Mouse (Mus musculus) CH12.LX (cell line): ENCODE data around the gene Eea1. TPM values are rescaled to one million over a fixed set of nuclear protein-coding genes. Genes with fewer than 3 reads are reported as not detected.

Source experiments
- DNase-seq: peaks from one replicate; pipeline ENCODE4 v3.0.0-alpha.2; 2013; ENCODE audit errors: extremely low read depth
- H3K27ac ChIP-seq: 2 replicates; pipeline ENCODE4 v1.5.1; 2012; ENCODE audit warnings: low read depth, mild to moderate bottlenecking, control low read depth, moderate library complexity; ENCODE audit not compliant: insufficient read depth
- H3K27me3 ChIP-seq: replicated peaks from 2 replicates; pipeline ENCODE3; 2012; ENCODE audit warnings: inconsistent platforms
- H3K36me3 ChIP-seq, 2 experiments: replicated peaks in 1 of 2; 2 replicates each; pipeline versions ENCODE3 to v1.6.1; 2012; ENCODE audit warnings: inconsistent platforms in 1 of 2, low read length in 1 of 2, mild to moderate bottlenecking in 1 of 2, mixed read lengths in 1 of 2, moderate library complexity in 1 of 2; ENCODE audit not compliant: control insufficient read depth in 1 of 2, insufficient read depth in 1 of 2
- H3K4me1 ChIP-seq, 2 experiments: 2 replicates each; pipeline ENCODE4 v1.6.1; 2012; ENCODE audit warnings: inconsistent platforms in 1 of 2, moderate library complexity in 1 of 2; ENCODE audit not compliant: insufficient read depth in 2 of 2, control insufficient read depth in 1 of 2
- H3K4me2 ChIP-seq: 2 replicates; pipeline ENCODE4 v1.6.1; 2012; ENCODE audit warnings: low read depth, mild to moderate bottlenecking, control low read depth; ENCODE audit not compliant: poor library complexity, insufficient read depth, severe bottlenecking
- H3K4me3 ChIP-seq, 3 experiments: fragments of 150-350 bp in 1 of 3; sonication (generic) in 1 of 3; replicated peaks in 1 of 3; 2 replicates each; pipeline versions ENCODE3 to v1.5.1; 2011 to 2012; ENCODE audit warnings: low read depth in 2 of 3, low read length in 2 of 3, mild to moderate bottlenecking in 2 of 3, moderate library complexity in 2 of 3, control low read depth in 1 of 3, improper control_type of control experiment in 1 of 3, inconsistent platforms in 1 of 3, mixed read lengths in 1 of 3; ENCODE audit not compliant: poor library complexity in 1 of 3
- H3K79me2 ChIP-seq: replicated peaks from 2 replicates; pipeline ENCODE4 v1.6.1; 2012; ENCODE audit warnings: mild to moderate bottlenecking, moderate library complexity; ENCODE audit not compliant: control insufficient read depth, poor library complexity, insufficient read depth, severe bottlenecking; ENCODE audit errors: extremely low read depth
- H3K9ac ChIP-seq: 2 replicates; pipeline ENCODE4 v1.6.1; 2012; ENCODE audit warnings: low read depth, mild to moderate bottlenecking, control low read depth, moderate library complexity; ENCODE audit not compliant: insufficient read depth
- H3K9me3 ChIP-seq: replicated peaks from 2 replicates; pipeline ENCODE3; 2012; ENCODE audit warnings: low read length, inconsistent platforms, mixed read lengths
- BHLHE40 ChIP-seq: IDR thresholded peaks from 2 replicates; pipeline ENCODE4 v1.6.1; 2011; ENCODE audit warnings: mild to moderate bottlenecking, low read depth, low read length, improper control_type of control experiment
- CHD2 ChIP-seq: IDR thresholded peaks from 2 replicates; pipeline ENCODE4 v1.6.1; 2011; ENCODE audit warnings: low read length, improper control_type of control experiment
- CTCF ChIP-seq, 2 experiments: IDR thresholded peaks in 1 of 2; conservative IDR thresholded peaks in 1 of 2; 2 replicates each; pipeline ENCODE4 v1.5.1; 2011 to 2012; ENCODE audit warnings: low read depth in 2 of 2, low read length in 2 of 2, improper control_type of control experiment in 1 of 2, inconsistent platforms in 1 of 2, mild to moderate bottlenecking in 1 of 2, moderate library complexity in 1 of 2
- E2F4 ChIP-seq: IDR thresholded peaks from 2 replicates; pipeline ENCODE4 v1.6.1; 2011; ENCODE audit warnings: low read depth, low read length, improper control_type of control experiment; ENCODE audit not compliant: insufficient replicate concordance
- ELF1 ChIP-seq: IDR thresholded peaks from 2 replicates; pipeline ENCODE4 v1.6.1; 2014; ENCODE audit warnings: low read depth, mild to moderate bottlenecking, inconsistent platforms, low read length, improper control_type of control experiment
- EP300 ChIP-seq: IDR thresholded peaks from 2 replicates; pipeline ENCODE4 v1.6.1; 2011; ENCODE audit warnings: low read length, improper control_type of control experiment
- ETS1 ChIP-seq: conservative IDR thresholded peaks from 2 replicates; pipeline ENCODE4 v1.6.1; 2012; ENCODE audit warnings: low read depth, mild to moderate bottlenecking, inconsistent platforms, low read length, improper control_type of control experiment, moderate library complexity
- GABPA ChIP-seq: IDR thresholded peaks from 2 replicates; pipeline ENCODE4 v1.6.1; 2012; ENCODE audit warnings: low read depth, low read length, improper control_type of control experiment, inconsistent platforms; ENCODE audit not compliant: insufficient replicate concordance
- HCFC1 ChIP-seq: IDR thresholded peaks from 2 replicates; pipeline ENCODE4 v1.6.1; 2012; ENCODE audit warnings: low read depth, mild to moderate bottlenecking, inconsistent platforms, low read length, improper control_type of control experiment
- IRF4 ChIP-seq: IDR thresholded peaks from 2 replicates; pipeline ENCODE4 v1.6.1; 2014; ENCODE audit warnings: low read depth, mild to moderate bottlenecking, inconsistent platforms, low read length, improper control_type of control experiment
- JUN ChIP-seq: IDR thresholded peaks from 2 replicates; pipeline ENCODE4 v1.6.1; 2011; ENCODE audit warnings: low read depth, mild to moderate bottlenecking, low read length, improper control_type of control experiment, moderate library complexity; ENCODE audit not compliant: insufficient read depth
- KAT2A ChIP-seq: IDR thresholded peaks from 2 replicates; pipeline ENCODE4 v1.6.1; 2012; ENCODE audit warnings: low read length, improper control_type of control experiment, inconsistent platforms; ENCODE audit not compliant: insufficient replicate concordance
- MAX ChIP-seq: IDR thresholded peaks from 2 replicates; pipeline ENCODE4 v1.6.1; 2011; ENCODE audit warnings: low read length, improper control_type of control experiment
- MAZ ChIP-seq: IDR thresholded peaks from 2 replicates; pipeline ENCODE4 v1.6.1; 2012; ENCODE audit warnings: low read depth, mild to moderate bottlenecking, inconsistent platforms, low read length, improper control_type of control experiment, moderate library complexity
- MEF2A ChIP-seq: IDR thresholded peaks from 2 replicates; pipeline ENCODE4 v1.6.1; 2014; ENCODE audit warnings: low read depth, mild to moderate bottlenecking, inconsistent platforms, low read length, improper control_type of control experiment, borderline replicate concordance
- MXI1 ChIP-seq: IDR thresholded peaks from 2 replicates; pipeline ENCODE4 v1.6.1; 2011; ENCODE audit warnings: mild to moderate bottlenecking, low read depth, low read length, improper control_type of control experiment
- MYC ChIP-seq: IDR thresholded peaks from 2 replicates; pipeline ENCODE4 v1.6.1; 2011; ENCODE audit warnings: low read depth, mild to moderate bottlenecking, improper control_type of control experiment, low read length
- NELFE ChIP-seq: IDR thresholded peaks from 2 replicates; pipeline ENCODE4 v1.6.1; 2011; ENCODE audit warnings: low read depth, low read length, improper control_type of control experiment
- NRF1 ChIP-seq: IDR thresholded peaks from 2 replicates; pipeline ENCODE4 v1.6.1; 2014; ENCODE audit warnings: low read depth, mild to moderate bottlenecking, inconsistent platforms, low read length, improper control_type of control experiment, moderate library complexity
- POLR2A ChIP-seq: IDR thresholded peaks from 2 replicates; pipeline ENCODE4 v1.6.1; 2011; ENCODE audit warnings: low read depth, mild to moderate bottlenecking, improper control_type of control experiment, low read length
- POLR2AphosphoS2 ChIP-seq: IDR thresholded peaks from 2 replicates; pipeline ENCODE4 v1.6.1; 2011; ENCODE audit warnings: low read depth, low read length, improper control_type of control experiment
- RAD21 ChIP-seq: IDR thresholded peaks from 2 replicates; pipeline ENCODE4 v1.6.1; 2011; ENCODE audit warnings: low read depth, mild to moderate bottlenecking, low read length, improper control_type of control experiment, moderate library complexity
- SIN3A ChIP-seq: IDR thresholded peaks from 2 replicates; pipeline ENCODE4 v1.6.1; 2012; ENCODE audit warnings: low read length, improper control_type of control experiment, inconsistent platforms
- SMC3 ChIP-seq: IDR thresholded peaks from 2 replicates; pipeline ENCODE4 v1.6.1; 2011; ENCODE audit warnings: low read depth, low read length, improper control_type of control experiment
- TBP ChIP-seq: conservative IDR thresholded peaks from 2 replicates; pipeline ENCODE4 v1.6.1; 2011; ENCODE audit warnings: low read depth, low read length, improper control_type of control experiment
- TCF12 ChIP-seq: IDR thresholded peaks from 2 replicates; pipeline ENCODE4 v1.6.1; 2014; ENCODE audit warnings: low read depth, mild to moderate bottlenecking, inconsistent platforms, low read length, improper control_type of control experiment
- UBTF ChIP-seq: IDR thresholded peaks from 2 replicates; pipeline ENCODE4 v1.6.1; 2012; ENCODE audit warnings: low read depth, mild to moderate bottlenecking, inconsistent platforms, low read length, improper control_type of control experiment, moderate library complexity
- USF1 ChIP-seq: IDR thresholded peaks from 2 replicates; pipeline ENCODE4 v1.6.1; 2014; ENCODE audit warnings: low read depth, mild to moderate bottlenecking, inconsistent platforms, low read length, improper control_type of control experiment
- USF2 ChIP-seq: conservative IDR thresholded peaks from 2 replicates; pipeline ENCODE4 v1.6.1; 2011; ENCODE audit warnings: low read depth, low read length, improper control_type of control experiment
- ZC3H11A ChIP-seq: IDR thresholded peaks from 2 replicates; pipeline ENCODE4 v1.6.1; 2012; ENCODE audit warnings: low read depth, mild to moderate bottlenecking, inconsistent platforms, low read length, improper control_type of control experiment
- ZKSCAN1 ChIP-seq: IDR thresholded peaks from 2 replicates; pipeline ENCODE4 v1.6.1; 2012; ENCODE audit warnings: low read depth, inconsistent platforms, low read length, improper control_type of control experiment, borderline replicate concordance
- ZNF384 ChIP-seq: IDR thresholded peaks from 2 replicates; pipeline ENCODE4 v1.6.1; 2012; ENCODE audit warnings: low read depth, low read length, improper control_type of control experiment, inconsistent platforms
- dilution Hi-C: fragments of 300-500 bp; cut with MboI; formaldehyde crosslinking; loops from 2 replicates; pipeline ENCODE4 v1.14.3; 2020; ENCODE audit warnings: low sequenced_read_pairs; ENCODE audit not compliant: extremely low pct_unique_long_range_greater_than_20kb, extremely low pct_ligation_motif_present
- in situ Hi-C: fragments of 300-500 bp; cut with MboI; formaldehyde crosslinking; loops from 3 replicates; pipeline ENCODE4 v1.14.3; 2019; ENCODE audit warnings: low sequenced_read_pairs, low pct_ligation_motif_present, low pct_unique_long_range_greater_than_20kb, mixed read lengths
- polyA plus RNA-seq: library from polyadenylated mRNA; unstranded; fragments of >175 nt; gene quantifications from 2 replicates; pipeline ENCODE4 v1.2.1, GENCODE M21; 2012; ENCODE audit warnings: low read depth; ENCODE audit not compliant: insufficient read length
- total RNA-seq, 2 experiments: library from RNA; depleted of rRNA; stranded (reverse); fragments of 300-350 nt in 1 of 2; fragments of >200 nt in 1 of 2; gene quantifications; 2 replicates each; pipeline ENCODE4 v1.2.3; 2012 to 2014

Gene Eea1
- total and polyA plus RNA-seq, 3 experiments = 13.3 to 15.7 (median 13.3) TPM

DNA sequence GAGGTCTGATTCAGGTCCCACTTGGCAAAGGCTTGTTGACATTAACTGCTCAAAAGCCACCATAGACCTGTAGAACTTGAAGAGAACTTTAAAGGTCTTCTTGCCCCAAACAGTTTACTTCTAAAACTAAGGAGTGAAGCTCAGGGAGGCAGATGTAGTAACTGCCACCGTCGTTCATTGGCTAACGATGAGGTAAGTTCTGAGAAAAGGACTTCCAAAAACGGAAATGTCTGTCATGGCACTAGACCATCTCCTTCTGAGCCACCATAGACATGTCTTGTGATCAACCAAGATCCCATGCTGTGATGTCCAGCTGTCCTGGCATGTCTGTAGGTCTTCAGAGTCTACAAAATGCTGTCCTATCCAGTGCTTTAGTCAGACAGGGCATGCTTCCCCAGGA is 139.4 kb downstream of the Eea1 start (continued):
- no peak for TF ChIP-seq RAD21
- no peak for TF ChIP-seq HCFC1
- TF ChIP-seq NELFE = no peak
- TF ChIP-seq USF1 = no peak
- no peak for TF ChIP-seq ZKSCAN1
- TF ChIP-seq TCF12 = 0 out of 2 replicates have a peak, but pooled peaks have one; percentile 21
- TF ChIP-seq ETS1 = no peak; the same call in 1 of the 2 replicates
- no peak for TF ChIP-seq ZC3H11A
- no peak; the same call in 1 of the 2 replicates for TF ChIP-seq IRF4
- TF ChIP-seq JUN = peak; percentile 64
- no peak for TF ChIP-seq GABPA
- no peak for TF ChIP-seq SMC3
- TF ChIP-seq ELF1 = peak; percentile 36; the same call in 1 of the 2 replicates
- peak; percentile 84 for TF ChIP-seq MEF2A
- TF ChIP-seq MAZ = no peak
- TF ChIP-seq UBTF = no peak
- no peak for TF ChIP-seq EP300

DNA sequence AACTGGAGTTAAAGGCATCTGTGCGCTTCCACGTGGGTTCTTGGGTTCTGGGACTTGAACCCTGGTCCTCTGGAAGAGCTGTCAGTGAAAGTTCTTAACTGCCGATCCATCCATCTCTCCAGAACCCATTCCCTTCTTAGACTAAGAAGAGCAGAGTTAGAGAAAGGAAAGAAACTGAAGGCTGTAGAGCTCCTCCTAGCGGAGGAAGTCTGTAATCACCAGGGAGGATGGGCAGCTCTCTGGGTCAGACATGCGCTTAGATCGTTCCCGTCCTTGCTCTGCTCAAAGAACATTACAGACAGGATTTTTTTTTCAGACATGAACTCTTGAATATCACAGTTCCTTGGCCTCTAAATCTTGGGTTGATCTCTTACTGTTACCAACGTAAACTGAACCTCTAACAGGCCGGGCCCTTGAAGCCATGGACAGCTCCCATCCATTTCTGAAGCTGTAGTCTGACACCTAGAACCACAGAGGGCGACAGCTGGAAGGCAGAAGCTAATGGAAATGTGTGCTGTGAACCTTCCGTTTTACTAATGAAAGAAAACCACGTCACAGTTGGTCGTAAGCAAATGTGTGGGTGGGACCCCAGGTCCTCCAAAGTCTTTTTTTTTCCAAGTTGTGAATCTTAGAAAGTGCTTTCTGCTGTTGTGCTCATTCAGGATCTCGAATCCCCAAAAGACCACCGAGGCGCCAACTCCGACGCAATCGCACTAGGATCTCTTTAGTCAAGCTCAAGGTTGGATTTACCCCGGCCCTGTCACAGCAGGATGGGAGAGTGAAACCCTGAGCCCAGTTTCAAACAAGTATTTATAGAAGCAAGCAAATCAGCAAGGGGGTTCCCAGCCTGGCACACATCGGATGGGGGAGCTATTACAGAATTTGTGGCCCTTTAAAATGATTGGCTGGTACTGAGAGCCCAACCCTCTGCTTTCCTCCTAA is 140.3 kb downstream of the Eea1 start:
- no peaks in the 10 kb centered on the region for H3K9me3 ChIP-seq
- peaks cover 12 to 37% of the 10 kb centered on the region in 2 experiments; a peak in 3 of 4 replicates for H3K4me1 ChIP-seq
- H3K27ac ChIP-seq = peak overlapping the region; percentile 80
- dilution Hi-C loops = no loop called here
- peak overlapping the region; percentile 51; the same call in 1 of the 2 replicates for H3K9ac ChIP-seq
- H3K4me2 ChIP-seq = peak overlapping the region; percentile 80
- no peaks in the 10 kb centered on the region for H3K79me2 ChIP-seq
- in situ Hi-C loops = loop anchor here (25.0 kb wide), 1 partner anchor 543 kb away; no protein-coding TSS in a partner anchor
- peak overlapping the region; percentile 24 to 43 (median 40) for H3K4me3 ChIP-seq
- no peaks in the 10 kb centered on the region for H3K27me3 ChIP-seq
- no peaks in the 10 kb centered on the region for H3K36me3 ChIP-seq
- DNase-seq = peak; percentile 93
- TF ChIP-seq NRF1 (peak; percentile 69), IRF4 (peak; percentile 67), E2F4 (no peak), TCF12 (peak; percentile 58), ZC3H11A (peak; percentile 24; the same call in 1 of the 2 replicates), KAT2A (0 out of 2 replicates have a peak, but pooled peaks have one; percentile 58), ZKSCAN1 (no peak), MXI1 (peak; percentile 27; the same call in 1 of the 2 replicates), TBP (peak; percentile 76), CHD2 (peak; percentile 84), USF1 (no peak), HCFC1 (peak; percentile 51), CTCF (conservative IDR thresholded peaks at IDR 0.05 in 1 of 2, IDR thresholded peaks at IDR 0.05 in 1 of 2; ENCODE audit: low read depth in 2 of 2, low read length in 2 of 2) (peak; percentile 83 to 87), POLR2A (peak; percentile 62), MYC (peak; percentile 86; the same call in 1 of the 2 replicates), ELF1 (peak; percentile 26; the same call in 1 of the 2 replicates), USF2 (no peak), BHLHE40 (peak; percentile 46), ZNF384 (peak; percentile 80), UBTF (no peak), MAX (peak; percentile 53), JUN (peak; percentile 21; the same call in 1 of the 2 replicates), GABPA (no peak), POLR2AphosphoS2 (no peak), SIN3A (peak; percentile 64), RAD21 (peak; percentile 79)
